In the genomic region with DNA sequence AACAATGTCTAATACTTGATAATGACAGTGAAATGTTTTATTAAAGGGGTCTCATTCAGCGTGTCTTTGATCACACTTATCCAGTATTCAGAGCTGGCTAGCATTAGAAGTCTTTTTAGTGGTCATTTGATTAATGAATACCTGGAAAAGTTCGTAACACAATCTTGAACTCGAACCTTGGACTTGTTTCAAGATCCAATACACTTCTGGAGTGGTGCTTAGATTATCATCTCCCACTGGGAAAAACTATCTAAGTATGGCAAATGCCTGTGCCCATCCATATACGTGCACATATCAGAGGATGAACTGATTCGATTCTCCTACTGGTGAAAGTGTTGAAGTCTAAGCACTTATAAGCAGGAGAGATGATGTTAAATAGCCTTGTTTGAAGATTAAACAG, we compare ENCODE assay signal across 8 mouse cellular contexts. TPM values are rescaled to one million over a fixed set of nuclear protein-coding genes. Genes with fewer than 3 reads are reported as not detected.
DNase-seq lines count a peak whose midpoint lies in the region; ATAC-seq and TF ChIP-seq lines count a peak whose summit lies in the region.

No protein-coding gene starts in this region.

- ATAC-seq in heart, postnatal 0 days (ENCODE audit: insufficient read depth, low read depth), result no peak
- no peak for ATAC-seq in hindbrain, embryonic 15.5 days (ENCODE audit: low FRiP score, low read depth)
- no peak for ATAC-seq in midbrain, embryonic 14.5 days (ENCODE audit: low FRiP score, low TSS enrichment)

- no peaks in the 10 kb centered on the region for H3K9me3 ChIP-seq in heart, postnatal 0 days (replicated peaks; ENCODE audit: control insufficient read depth, low read length)
- no peaks in the 10 kb centered on the region for H3K9me3 ChIP-seq in hindbrain, embryonic 15.5 days
- no peaks in the 10 kb centered on the region for H3K9me3 ChIP-seq in midbrain, embryonic 14.5 days (ENCODE audit: control insufficient read depth, low read length)

- DNase-seq in heart, postnatal 0 days (ENCODE audit: low spot score), result no peak
- no peak for DNase-seq in heart, postnatal 14 days
- peak; percentile 1 for DNase-seq in brain, embryonic 14.5 days (ENCODE audit: low read depth)
- peak; percentile 2 for DNase-seq in midbrain, embryonic 14.5 days
- no peak for DNase-seq in thymus, postnatal 36 days
- no peak for DNase-seq in urinary bladder, postnatal 10 days (ENCODE audit: low spot score)
- no peak for DNase-seq in cerebellum, postnatal 4 days (ENCODE audit: low spot score in 2 of 2)

- peak overlapping the region; percentile 98 for H3K27ac ChIP-seq in heart, postnatal 0 days (ENCODE audit: low read depth)
- peak overlapping the region; percentile 96 for H3K27ac ChIP-seq in hindbrain, embryonic 15.5 days (replicated peaks)
- H3K27ac ChIP-seq in midbrain, embryonic 14.5 days (replicated peaks; ENCODE audit: low read depth, low read length), result no peak overlapping the region

- no peak for TF ChIP-seq POLR2A in brain, embryonic 14.5 days (IDR thresholded peaks at IDR 0.05; ENCODE audit: borderline replicate concordance, extremely low read depth, insufficient read depth, insufficient read length, poor library complexity, severe bottlenecking)

- H3K36me3 ChIP-seq in heart, postnatal 0 days (replicated peaks; ENCODE audit: control insufficient read depth, insufficient read depth, low read length), result no peaks in the 10 kb centered on the region
- no peaks in the 10 kb centered on the region for H3K36me3 ChIP-seq in hindbrain, embryonic 15.5 days
- no peaks in the 10 kb centered on the region for H3K36me3 ChIP-seq in midbrain, embryonic 14.5 days (ENCODE audit: control insufficient read depth, insufficient read depth, low read length)

- intact Hi-C loops in heart, postnatal 14 days (cut with DNase I), result no loop called here

- peaks cover 12% of the 10 kb centered on the region for H3K4me1 ChIP-seq in heart, postnatal 0 days (ENCODE audit: control insufficient read depth, insufficient read depth)
- H3K4me1 ChIP-seq in hindbrain, embryonic 15.5 days (replicated peaks), result peaks cover 24% of the 10 kb centered on the region
- peaks cover 9% of the 10 kb centered on the region for H3K4me1 ChIP-seq in midbrain, embryonic 14.5 days (ENCODE audit: control insufficient read depth, insufficient read depth, low read length)

- no peak for TF ChIP-seq CTCF in heart, postnatal 0 days (IDR thresholded peaks at IDR 0.05; ENCODE audit: low read depth)
- TF ChIP-seq CTCF in brain, embryonic 14.5 days (IDR thresholded peaks at IDR 0.05; ENCODE audit: borderline replicate concordance, extremely low read depth, insufficient read depth, insufficient read length), result no peak

- peak overlapping the region; percentile 88 for H3K4me3 ChIP-seq in heart, postnatal 0 days (ENCODE audit: low read depth, low read length)
- H3K4me3 ChIP-seq in hindbrain, embryonic 15.5 days, result peak overlapping the region; percentile 74
- H3K4me3 ChIP-seq in midbrain, embryonic 14.5 days (replicated peaks; ENCODE audit: low read depth, low read length), result peak overlapping the region; percentile 95

- H3K9ac ChIP-seq in heart, postnatal 0 days (replicated peaks; ENCODE audit: low read depth, low read length), result peak overlapping the region; percentile 64
- H3K9ac ChIP-seq in hindbrain, embryonic 15.5 days, result peak overlapping the region; percentile 81; the same call in 1 of the 2 replicates
- no peak overlapping the region for H3K9ac ChIP-seq in midbrain, embryonic 14.5 days (replicated peaks; ENCODE audit: low read length)

- TF ChIP-seq EP300 in heart, postnatal 0 days (IDR thresholded peaks at IDR 0.05; ENCODE audit: low read depth), result no peak

- H3K4me2 ChIP-seq in heart, postnatal 0 days (ENCODE audit: low read depth, low read length), result peak overlapping the region; percentile 82
- H3K4me2 ChIP-seq in hindbrain, embryonic 15.5 days, result peak overlapping the region; percentile 68
- peak overlapping the region; percentile 85 for H3K4me2 ChIP-seq in midbrain, embryonic 14.5 days (ENCODE audit: low read length)

- WGBS in heart, postnatal 0 days, result 67% methylated on average over 5 of the region's 5 CpGs
- 79% methylated on average over 5 of the region's 5 CpGs for WGBS in hindbrain, embryonic 15.5 days
- 84% methylated on average over 5 of the region's 5 CpGs for WGBS in midbrain, embryonic 14.5 days

- H3K27me3 ChIP-seq in heart, postnatal 0 days (ENCODE audit: control insufficient read depth, insufficient read depth, low read length), result no peaks in the 10 kb centered on the region
- no peaks in the 10 kb centered on the region for H3K27me3 ChIP-seq in hindbrain, embryonic 15.5 days
- no peaks in the 10 kb centered on the region for H3K27me3 ChIP-seq in midbrain, embryonic 14.5 days (ENCODE audit: control insufficient read depth, insufficient read depth, low read length)

RNA-seq across cellular contexts. Expression of a gene that starts 1.4 kb away (rescaled TPM):
- 11.1 and 17.0 TPM in 2 replicates for total RNA-seq in heart, postnatal 0 days (2014; rRNA removed; ENCODE audit: low replicate concordance)
- polyA plus RNA-seq in heart, postnatal 0 days (2015; fragmentation: Nextera tagmentation; extraction: Ambion mirVana), result 13.8 and 18.7 TPM in 2 replicates
- 10 to 100 TPM; 15.6 to 18.3 TPM for total RNA-seq in heart, postnatal 14 days (2021)
- polyA plus RNA-seq in brain, embryonic 14.5 days (2012; rRNA removed), result 7.1 and 12.3 TPM in 2 replicates
- polyA plus RNA-seq in hindbrain, embryonic 15.5 days (2015; fragmentation: Nextera tagmentation; extraction: Ambion mirVana), result 28.2 and 29.9 TPM in 2 replicates
- 30.7 and 38.3 TPM in 2 replicates for polyA plus RNA-seq in midbrain, embryonic 14.5 days (2014; fragmentation: Nextera tagmentation; extraction: Ambion mirVana)

RNA-seq across cellular contexts. Expression of a gene that starts 1.7 kb away (rescaled TPM):
- total RNA-seq in heart, postnatal 0 days (2014; rRNA removed; ENCODE audit: low replicate concordance), result 9.8 and 38.8 TPM in 2 replicates
- 23.6 and 25.4 TPM in 2 replicates for polyA plus RNA-seq in heart, postnatal 0 days (2015; fragmentation: Nextera tagmentation; extraction: Ambion mirVana)
- total RNA-seq in heart, postnatal 14 days (2021), result 10 to 100 TPM; 27.2 to 30.8 TPM
- 4.6 and 6.0 TPM in 2 replicates for polyA plus RNA-seq in brain, embryonic 14.5 days (2012; rRNA removed)
- 7.3 and 8.8 TPM in 2 replicates for polyA plus RNA-seq in hindbrain, embryonic 15.5 days (2015; fragmentation: Nextera tagmentation; extraction: Ambion mirVana)
- polyA plus RNA-seq in midbrain, embryonic 14.5 days (2014; fragmentation: Nextera tagmentation; extraction: Ambion mirVana), result 5.2 and 8.1 TPM in 2 replicates

Comparison
In these comparisons a context has a peak if more than half of its experiments do, and no peak if none do; other contexts are left out.
1. DNase-seq: peak in brain, embryonic 14.5 days (single experiment) and midbrain, embryonic 14.5 days (single experiment); none in heart, postnatal 0 days (single experiment), heart, postnatal 14 days (0 of 2), thymus, postnatal 36 days (0 of 2), urinary bladder, postnatal 10 days (single experiment) and cerebellum, postnatal 4 days (0 of 2).
2. Peak in every context shown above with its lines, with median percentiles within 50 percentile points of each other: H3K4me2 ChIP-seq and H3K4me3 ChIP-seq.